Mouse (Mus musculus) liver, postnatal 0 days (tissue): ENCODE measurements around the gene 0610040J01Rik. TPM values are rescaled to one million over a fixed set of nuclear protein-coding genes. Genes with fewer than 3 reads are reported as not detected.
A peak's percentile ranks its signal among the peaks of the same experiment; 100 is the strongest.

Experiments used
- ATAC-seq: fragments of 200-750 bp; cut with Nextera tagmentation; 2 replicates; pipeline ENCODE4 v1.8.0; 2017; ENCODE audit warnings: mild to moderate bottlenecking, moderate library complexity
- DNase-seq: peaks from one replicate; pipeline ENCODE4 v3.0.0-alpha.2; 2016
- H3K27ac ChIP-seq: fragments of 300-500 bp; sonication (generic); 2 replicates; pipeline ENCODE4 v1.5.1; 2014; ENCODE audit warnings: antibody characterized with exemption, moderate library complexity, mild to moderate bottlenecking, low read depth
- H3K27me3 ChIP-seq: fragments of 300-500 bp; sonication (generic); 2 replicates; pipeline ENCODE4 v1.6.1; 2014; ENCODE audit warnings: low read length, control low read depth, mixed read lengths; ENCODE audit not compliant: insufficient read depth
- H3K36me3 ChIP-seq: fragments of 300-500 bp; sonication (generic); replicated peaks from 2 replicates; pipeline ENCODE4 v1.6.1; 2014; ENCODE audit warnings: mild to moderate bottlenecking, control low read depth, low read length, moderate library complexity, mixed read lengths; ENCODE audit not compliant: insufficient read depth
- H3K4me1 ChIP-seq: fragments of 300-500 bp; sonication (generic); 2 replicates; pipeline ENCODE4 v1.6.1; 2014; ENCODE audit warnings: antibody characterized with exemption, mild to moderate bottlenecking, control low read depth; ENCODE audit not compliant: insufficient read depth
- H3K4me2 ChIP-seq: fragments of 300-500 bp; sonication (generic); 2 replicates; pipeline ENCODE4 v1.6.1; 2014; ENCODE audit warnings: low read depth, mild to moderate bottlenecking, low read length, moderate library complexity, mixed read lengths
- H3K4me3 ChIP-seq: fragments of 300-500 bp; sonication (generic); 2 replicates; pipeline ENCODE4 v1.5.1; 2014; ENCODE audit warnings: low read depth, low read length
- H3K9ac ChIP-seq: fragments of 300-500 bp; sonication (generic); replicated peaks from 2 replicates; pipeline ENCODE4 v1.6.1; 2014; ENCODE audit warnings: mild to moderate bottlenecking, moderate library complexity
- H3K9me3 ChIP-seq: fragments of 300-500 bp; sonication (generic); 2 replicates; pipeline ENCODE4 v1.6.1; 2016; ENCODE audit warnings: mild to moderate bottlenecking, control low read depth, low read length, mixed read lengths
- CTCF ChIP-seq: sonication (generic); IDR thresholded peaks from 2 replicates; pipeline ENCODE4 v1.5.1; 2016; ENCODE audit warnings: antibody characterized with exemption, low read depth
- EP300 ChIP-seq: IDR thresholded peaks from 2 replicates; pipeline ENCODE4 v1.6.1; 2016; ENCODE audit warnings: antibody characterized with exemption, low read depth, mild to moderate bottlenecking
- WGBS: fragments of 180-500 bp; shearing (Covaris S2); extraction: QIAGEN DNeasy Blood & Tissue Kit; methylation state at CpG from one replicate; pipeline ENCODE4 v1.1.7; 2014; ENCODE audit not compliant: insufficient replicate concordance; 5-methylcytosine and 5-hydroxymethylcytosine counted together
- polyA plus RNA-seq: library from polyadenylated mRNA; unstranded; fragments of >200 nt; fragmentation: Nextera tagmentation; extraction: Ambion mirVana; gene quantifications from 2 replicates; pipeline ENCODE4 v1.2.1, GENCODE M21; 2015

The 0610040J01Rik gene
- polyA plus RNA-seq, 1 experiment from 2014 or later, result 31.7 TPM

- H3K9ac ChIP-seq, result 0 out of 2 replicates have a peak overlapping the region, but pooled peaks have one; percentile 21
- H3K27me3 ChIP-seq, result no peaks in the 10 kb centered on the region
- peaks cover 15% of the 10 kb centered on the region; the same call in 1 of the 2 replicates for H3K36me3 ChIP-seq
- 52% methylated on average over 6 of the region's 6 CpGs for WGBS
- peak; percentile 76 for DNase-seq
- H3K4me1 ChIP-seq, result peaks cover 23% of the 10 kb centered on the region
- H3K9me3 ChIP-seq, result no peaks in the 10 kb centered on the region
- H3K4me2 ChIP-seq, result peak overlapping the region; percentile 29; the same call in 1 of the 2 replicates
- TF ChIP-seq EP300 (peak; percentile 76), CTCF (no peak)
- H3K4me3 ChIP-seq, result no peak overlapping the region
- H3K27ac ChIP-seq, result peak overlapping the region; percentile 91
- peak; percentile 96 for ATAC-seq
These were observed 124.6 kb downstream of the 0610040J01Rik start for GRCm38 (mm10) chr5:63936740-63937139.

- TF ChIP-seq CTCF (no peak), EP300 (no peak; the same call in 1 of the 2 replicates)
- H3K9me3 ChIP-seq, result no peaks in the 10 kb centered on the region
- DNase-seq (peak; percentile 59), ATAC-seq (peak; percentile 48)
- no peak overlapping the region for H3K9ac ChIP-seq
- H3K4me3 ChIP-seq, result no peak overlapping the region
- H3K27me3 ChIP-seq, result no peaks in the 10 kb centered on the region
- WGBS, result 5% methylated on average over 4 of the region's 4 CpGs
- peaks cover 9% of the 10 kb centered on the region; the same call in 1 of the 2 replicates for H3K36me3 ChIP-seq
- 0 out of 2 replicates have a peak overlapping the region, but pooled peaks have one; percentile 3 for H3K4me2 ChIP-seq
- H3K27ac ChIP-seq, result peak overlapping the region; percentile 91
- H3K4me1 ChIP-seq, result peaks cover 19% of the 10 kb centered on the region
These were observed 126.4 kb downstream of the 0610040J01Rik start for GRCm38 (mm10) chr5:63938575-63938974.

- ATAC-seq (no peak), DNase-seq (no peak)
- WGBS, result 52% methylated on average over 5 of the region's 5 CpGs
- Histone ChIP-seq H3K4me3 (no peak overlapping the region), H3K9me3 (no peaks in the 10 kb centered on the region), H3K27ac (no peak overlapping the region), H3K4me2 (no peak overlapping the region), H3K4me1 (peaks cover 19% of the 10 kb centered on the region), H3K27me3 (no peaks in the 10 kb centered on the region), H3K36me3 (no peaks in the 10 kb centered on the region), H3K9ac (no peak overlapping the region)
- TF ChIP-seq EP300, result no peak
- TF ChIP-seq CTCF, result no peak
These were observed 129.7 kb downstream of the 0610040J01Rik start for GRCm38 (mm10) chr5:63941891-63942290.

GRCm38 (mm10) chr5:63943291-63943690 lies 131.1 kb downstream of the 0610040J01Rik start:
- Histone ChIP-seq H3K36me3 (no peaks in the 10 kb centered on the region), H3K9ac (no peak overlapping the region), H3K4me1 (peaks cover 14% of the 10 kb centered on the region), H3K27ac (no peak overlapping the region), H3K4me2 (peak overlapping the region; percentile 13; the same call in 1 of the 2 replicates), H3K4me3 (no peak overlapping the region), H3K27me3 (no peaks in the 10 kb centered on the region), H3K9me3 (no peaks in the 10 kb centered on the region)
- ATAC-seq, result no peak
- TF ChIP-seq EP300, result no peak
- TF ChIP-seq CTCF, result no peak
- DNase-seq, result no peak
- whole genome bisulfite sequencing, result 58% methylated on average over 9 of the region's 9 CpGs

GRCm38 (mm10) chr5:63947526-63947925 lies 135.4 kb downstream of the 0610040J01Rik start:
- no peaks in the 10 kb centered on the region for H3K9me3 ChIP-seq
- no peak overlapping the region for H3K4me3 ChIP-seq
- H3K27me3 ChIP-seq, result no peaks in the 10 kb centered on the region
- H3K36me3 ChIP-seq, result no peaks in the 10 kb centered on the region
- TF ChIP-seq CTCF (no peak), EP300 (no peak)
- DNase-seq (no peak), ATAC-seq (no peak)
- no peak overlapping the region for H3K4me2 ChIP-seq
- H3K27ac ChIP-seq, result no peak overlapping the region
- no peak overlapping the region for H3K9ac ChIP-seq
- WGBS, result 87% methylated on average over 8 of the region's 8 CpGs
- H3K4me1 ChIP-seq, result peaks cover 28% of the 10 kb centered on the region

GRCm38 (mm10) chr5:63949195-63949594 lies 137.0 kb downstream of the 0610040J01Rik start:
- TF ChIP-seq EP300 (no peak), CTCF (no peak)
- Histone ChIP-seq H3K4me3 (no peak overlapping the region), H3K27me3 (no peaks in the 10 kb centered on the region), H3K27ac (peak overlapping the region; percentile 70), H3K36me3 (no peaks in the 10 kb centered on the region), H3K4me2 (no peak overlapping the region), H3K4me1 (peaks cover 30% of the 10 kb centered on the region), H3K9me3 (no peaks in the 10 kb centered on the region), H3K9ac (no peak overlapping the region)
- ATAC-seq, result peak; percentile 46
- 8% methylated on average over 3 of the region's 3 CpGs for WGBS
- peak; percentile 46 for DNase-seq

Other genes with a start within 250 kb of the 0610040J01Rik start
- gene Nwd2, start 163.3 kb upstream of the 0610040J01Rik start, polyA plus RNA-seq, result 0.06 TPM in 1 of 2 replicates, not detected in the other
- gene Rell1, start 156.5 kb downstream of the 0610040J01Rik start, polyA plus RNA-seq, result 10.4 and 10.6 TPM in 2 replicates